Mouse (Mus musculus): ENCODE data around the gene Tmed5. TPM values are rescaled to one million over a fixed set of nuclear protein-coding genes. Genes with fewer than 3 reads are reported as not detected.

Tmed5 gene
- 24.8 and 25.4 TPM in 2 replicates for polyA plus RNA-seq (2014; fragmentation: Nextera tagmentation; extraction: Ambion mirVana)

GRCm38 (mm10) chr5:108132441-108133243 lies at the start of gene Tmed5, which contains the start of gene Ccdc18:
Gene Tmed5 (minus strand): TSS chr5:108132620.
Gene Ccdc18 (plus strand): TSS chr5:108132875.
- ATAC-seq (ENCODE audit: low FRiP score) (peak; percentile 99), DNase-seq (ENCODE audit: low spot score) (peak; percentile 98)
- Histone ChIP-seq H3K9ac (peak within 1 kb of the TSS; percentile 68), H3K4me1 (replicated peaks; ENCODE audit: control insufficient read depth, insufficient read depth, low read length) (peaks cover 3% of the 10 kb centered on the region), H3K4me3 (replicated peaks; ENCODE audit: low read length) (peak within 1 kb of the TSS; percentile 88), H3K27me3 (ENCODE audit: control insufficient read depth, insufficient read depth, low read length) (no peaks in the 10 kb centered on the region), H3K36me3 (replicated peaks; ENCODE audit: control insufficient read depth, insufficient read depth) (peaks cover 11% of the 10 kb centered on the region; the same call in 1 of the 2 replicates), H3K27ac (peak within 1 kb of the TSS; percentile 88), H3K9me3 (ENCODE audit: control insufficient read depth, low read length) (no peaks in the 10 kb centered on the region), H3K4me2 (replicated peaks) (peak within 1 kb of the TSS; percentile 60)
- WGBS, result under 1% methylated on average over 65 of the region's 65 CpGs

GRCm38 (mm10) chr5:108163695-108164094 lies 31.3 kb upstream of the Tmed5 start:
- Histone ChIP-seq H3K4me3 (replicated peaks; ENCODE audit: low read length) (no peak overlapping the region), H3K4me1 (replicated peaks; ENCODE audit: control insufficient read depth, insufficient read depth, low read length) (no peaks in the 10 kb centered on the region), H3K27me3 (ENCODE audit: control insufficient read depth, insufficient read depth, low read length) (no peaks in the 10 kb centered on the region), H3K36me3 (replicated peaks; ENCODE audit: control insufficient read depth, insufficient read depth) (no peaks in the 10 kb centered on the region), H3K27ac (no peak overlapping the region), H3K9ac (no peak overlapping the region), H3K9me3 (ENCODE audit: control insufficient read depth, low read length) (no peaks in the 10 kb centered on the region), H3K4me2 (replicated peaks) (no peak overlapping the region)
- no peak for ATAC-seq (ENCODE audit: low FRiP score)
- DNase-seq (ENCODE audit: low spot score), result peak; percentile 26
- 23% methylated on average over 1 of the region's 1 CpGs for WGBS

GRCm38 (mm10) chr5:108160796-108161195 lies 28.4 kb upstream of the Tmed5 start:
- Histone ChIP-seq H3K36me3 (replicated peaks; ENCODE audit: control insufficient read depth, insufficient read depth) (no peaks in the 10 kb centered on the region), H3K9ac (no peak overlapping the region), H3K27ac (no peak overlapping the region), H3K4me3 (replicated peaks; ENCODE audit: low read length) (no peak overlapping the region), H3K4me2 (replicated peaks) (no peak overlapping the region), H3K9me3 (ENCODE audit: control insufficient read depth, low read length) (no peaks in the 10 kb centered on the region), H3K4me1 (replicated peaks; ENCODE audit: control insufficient read depth, insufficient read depth, low read length) (no peaks in the 10 kb centered on the region), H3K27me3 (ENCODE audit: control insufficient read depth, insufficient read depth, low read length) (no peaks in the 10 kb centered on the region)
- DNase-seq (ENCODE audit: low spot score) (no peak), ATAC-seq (ENCODE audit: low FRiP score) (no peak)
- WGBS, result 85% methylated on average over 2 of the region's 2 CpGs

GRCm38 (mm10) chr5:108152592-108152991 lies 20.2 kb upstream of the Tmed5 start:
- no peaks in the 10 kb centered on the region for H3K4me1 ChIP-seq (replicated peaks; ENCODE audit: control insufficient read depth, insufficient read depth, low read length)
- no peak overlapping the region for H3K27ac ChIP-seq
- H3K36me3 ChIP-seq (replicated peaks; ENCODE audit: control insufficient read depth, insufficient read depth), result no peaks in the 10 kb centered on the region
- H3K4me3 ChIP-seq (replicated peaks; ENCODE audit: low read length), result no peak overlapping the region
- no peak overlapping the region for H3K9ac ChIP-seq
- H3K9me3 ChIP-seq (ENCODE audit: control insufficient read depth, low read length), result no peaks in the 10 kb centered on the region
- no peaks in the 10 kb centered on the region for H3K27me3 ChIP-seq (ENCODE audit: control insufficient read depth, insufficient read depth, low read length)
- no peak for ATAC-seq (ENCODE audit: low FRiP score)
- 97% methylated on average over 1 of the region's 1 CpGs for WGBS
- no peak overlapping the region for H3K4me2 ChIP-seq (replicated peaks)
- no peak for DNase-seq (ENCODE audit: low spot score)

GRCm38 (mm10) chr5:108131849-108132440 lies 475 bp downstream of the Tmed5 start:
- H3K4me2 ChIP-seq (replicated peaks), result peak overlapping the region; percentile 60
- H3K9me3 ChIP-seq (ENCODE audit: control insufficient read depth, low read length), result no peaks in the 10 kb centered on the region
- no peaks in the 10 kb centered on the region for H3K27me3 ChIP-seq (ENCODE audit: control insufficient read depth, insufficient read depth, low read length)
- H3K4me1 ChIP-seq (replicated peaks; ENCODE audit: control insufficient read depth, insufficient read depth, low read length), result peaks cover 3% of the 10 kb centered on the region
- peak overlapping the region; percentile 88 for H3K4me3 ChIP-seq (replicated peaks; ENCODE audit: low read length)
- H3K27ac ChIP-seq, result peak overlapping the region; percentile 88
- under 1% methylated on average over 32 of the region's 32 CpGs for WGBS
- peaks cover 13% of the 10 kb centered on the region; the same call in 1 of the 2 replicates for H3K36me3 ChIP-seq (replicated peaks; ENCODE audit: control insufficient read depth, insufficient read depth)
- peak; percentile 61 for DNase-seq (ENCODE audit: low spot score)
- ATAC-seq (ENCODE audit: low FRiP score), result peak; percentile 58
- peak overlapping the region; percentile 68 for H3K9ac ChIP-seq

- Histone ChIP-seq H3K27me3 (ENCODE audit: control insufficient read depth, insufficient read depth, low read length) (no peaks in the 10 kb centered on the region), H3K9me3 (ENCODE audit: control insufficient read depth, low read length) (no peaks in the 10 kb centered on the region), H3K4me3 (replicated peaks; ENCODE audit: low read length) (no peak overlapping the region), H3K9ac (no peak overlapping the region), H3K4me2 (replicated peaks) (no peak overlapping the region), H3K4me1 (replicated peaks; ENCODE audit: control insufficient read depth, insufficient read depth, low read length) (no peaks in the 10 kb centered on the region), H3K27ac (no peak overlapping the region), H3K36me3 (replicated peaks; ENCODE audit: control insufficient read depth, insufficient read depth) (peaks cover 20% of the 10 kb centered on the region)
- ATAC-seq (ENCODE audit: low FRiP score) (no peak), DNase-seq (ENCODE audit: low spot score) (no peak)
- 86% methylated on average over 9 of the region's 9 CpGs for WGBS
Observed at GRCm38 (mm10) chr5:108120221-108120900, 12.1 kb downstream of the Tmed5 start.

- no peak for DNase-seq (ENCODE audit: low spot score)
- Histone ChIP-seq H3K36me3 (replicated peaks; ENCODE audit: control insufficient read depth, insufficient read depth) (peaks cover 12% of the 10 kb centered on the region), H3K9ac (no peak overlapping the region), H3K27ac (no peak overlapping the region), H3K4me2 (replicated peaks) (no peak overlapping the region), H3K4me3 (replicated peaks; ENCODE audit: low read length) (no peak overlapping the region), H3K4me1 (replicated peaks; ENCODE audit: control insufficient read depth, insufficient read depth, low read length) (no peaks in the 10 kb centered on the region), H3K9me3 (ENCODE audit: control insufficient read depth, low read length) (no peaks in the 10 kb centered on the region), H3K27me3 (ENCODE audit: control insufficient read depth, insufficient read depth, low read length) (no peaks in the 10 kb centered on the region)
- WGBS, result 97% methylated on average over 4 of the region's 4 CpGs
- ATAC-seq (ENCODE audit: low FRiP score), result no peak
Observed at GRCm38 (mm10) chr5:108117693-108118092, 14.7 kb downstream of the Tmed5 start.

GRCm38 (mm10) chr5:108109346-108109745 lies 23.1 kb downstream of the Tmed5 start:
- no peak for ATAC-seq (ENCODE audit: low FRiP score)
- Histone ChIP-seq H3K36me3 (replicated peaks; ENCODE audit: control insufficient read depth, insufficient read depth) (peaks cover 45% of the 10 kb centered on the region), H3K4me3 (replicated peaks; ENCODE audit: low read length) (no peak overlapping the region), H3K9ac (no peak overlapping the region), H3K4me2 (replicated peaks) (no peak overlapping the region), H3K27me3 (ENCODE audit: control insufficient read depth, insufficient read depth, low read length) (no peaks in the 10 kb centered on the region), H3K9me3 (ENCODE audit: control insufficient read depth, low read length) (no peaks in the 10 kb centered on the region), H3K4me1 (replicated peaks; ENCODE audit: control insufficient read depth, insufficient read depth, low read length) (no peaks in the 10 kb centered on the region), H3K27ac (no peak overlapping the region)
- no peak for DNase-seq (ENCODE audit: low spot score)
- WGBS, result over 99% methylated on average over 7 of the region's 7 CpGs

- Histone ChIP-seq H3K4me2 (replicated peaks) (no peak overlapping the region), H3K4me1 (replicated peaks; ENCODE audit: control insufficient read depth, insufficient read depth, low read length) (no peaks in the 10 kb centered on the region), H3K4me3 (replicated peaks; ENCODE audit: low read length) (no peak overlapping the region), H3K36me3 (replicated peaks; ENCODE audit: control insufficient read depth, insufficient read depth) (peaks cover 74% of the 10 kb centered on the region), H3K9me3 (ENCODE audit: control insufficient read depth, low read length) (no peaks in the 10 kb centered on the region), H3K27ac (no peak overlapping the region), H3K9ac (no peak overlapping the region), H3K27me3 (ENCODE audit: control insufficient read depth, insufficient read depth, low read length) (no peaks in the 10 kb centered on the region)
- no peak for ATAC-seq (ENCODE audit: low FRiP score)
- WGBS, result 90% methylated on average over 5 of the region's 5 CpGs
- DNase-seq (ENCODE audit: low spot score), result no peak
Observed at GRCm38 (mm10) chr5:108104306-108104705, 28.1 kb downstream of the Tmed5 start.
